Mouse (Mus musculus) megakaryocyte-erythroid progenitor cell, adult 5-6 weeks (primary cell): ENCODE measurements around the gene Colq. TPM values are rescaled to one million over a fixed set of nuclear protein-coding genes. Genes with fewer than 3 reads are reported as not detected.

Source experiments
- ATAC-seq: replicated peaks from 2 replicates; pipeline ENCODE4 v1.8.0; 2016; ENCODE audit warnings: mild to moderate bottlenecking, inconsistent platforms; ENCODE audit not compliant: severe bottlenecking, poor library complexity, low FRiP score, low TSS enrichment
- total RNA-seq, 2 experiments: library from RNA; stranded (forward) in 1 of 2; stranded (reverse) in 1 of 2; fragments of 200-1000, 215-1000 nt in 1 of 2; fragments of >200 nt in 1 of 2; fragmentation: Nextera tagmentation in 1 of 2; gene quantifications; 2 replicates each; pipeline ENCODE4 v1.2.3; 2014 to 2017

Gene Colq
- total RNA-seq, 2 experiments from 2014 or later = 0.76 TPM; not detected in 1

GRCm38 (mm10) chr14:31576846-31577697, 14.1 kb downstream of the Colq start:
- ATAC-seq = no peak

GRCm38 (mm10) chr14:31575866-31576265, 15.3 kb downstream of the Colq start:
- no peak for ATAC-seq

- ATAC-seq = no peak
These were observed 16.1 kb downstream of the Colq start for GRCm38 (mm10) chr14:31574903-31575665.

- no peak for ATAC-seq
These were observed 18.5 kb downstream of the Colq start for GRCm38 (mm10) chr14:31572561-31573175.

- ATAC-seq = no peak
These were observed 19.7 kb downstream of the Colq start for GRCm38 (mm10) chr14:31571419-31571818.

GRCm38 (mm10) chr14:31570131-31570951, 20.8 kb downstream of the Colq start:
- peak; percentile 63 for ATAC-seq

- ATAC-seq = 0 out of 2 replicates have a peak, but pooled peaks have one; percentile 11
These were observed 22.0 kb downstream of the Colq start for GRCm38 (mm10) chr14:31569151-31569631.

- ATAC-seq = no peak
These were observed 25.5 kb downstream of the Colq start for GRCm38 (mm10) chr14:31565478-31566212.

GRCm38 (mm10) chr14:31564452-31565179, 26.5 kb downstream of the Colq start:
- ATAC-seq = no peak

GRCm38 (mm10) chr14:31560886-31561285, 30.3 kb downstream of the Colq start:
- ATAC-seq = peak; percentile 94

GRCm38 (mm10) chr14:31559216-31559615, 31.9 kb downstream of the Colq start:
- ATAC-seq = no peak

GRCm38 (mm10) chr14:31557784-31558183, 33.4 kb downstream of the Colq start:
- no peak for ATAC-seq

GRCm38 (mm10) chr14:31557273-31557672, 33.9 kb downstream of the Colq start:
- ATAC-seq = no peak

GRCm38 (mm10) chr14:31556526-31557260, 34.5 kb downstream of the Colq start:
- no peak for ATAC-seq

- ATAC-seq = no peak
These were observed 35.1 kb downstream of the Colq start for GRCm38 (mm10) chr14:31555963-31556434.

GRCm38 (mm10) chr14:31555021-31555420, 36.1 kb downstream of the Colq start:
- ATAC-seq = no peak

GRCm38 (mm10) chr14:31543885-31544442, 47.2 kb downstream of the Colq start:
- ATAC-seq = no peak
